Mouse (Mus musculus) layer of hippocampus, adult 11-12 months (tissue): Measurements from ENCODE around the gene Mlxip.

Experiments
- DNase-seq: peaks from one replicate; pipeline ENCODE4 v3.0.0; 2022; ENCODE audit warnings: low spot score

The Mlxip gene

DNA sequence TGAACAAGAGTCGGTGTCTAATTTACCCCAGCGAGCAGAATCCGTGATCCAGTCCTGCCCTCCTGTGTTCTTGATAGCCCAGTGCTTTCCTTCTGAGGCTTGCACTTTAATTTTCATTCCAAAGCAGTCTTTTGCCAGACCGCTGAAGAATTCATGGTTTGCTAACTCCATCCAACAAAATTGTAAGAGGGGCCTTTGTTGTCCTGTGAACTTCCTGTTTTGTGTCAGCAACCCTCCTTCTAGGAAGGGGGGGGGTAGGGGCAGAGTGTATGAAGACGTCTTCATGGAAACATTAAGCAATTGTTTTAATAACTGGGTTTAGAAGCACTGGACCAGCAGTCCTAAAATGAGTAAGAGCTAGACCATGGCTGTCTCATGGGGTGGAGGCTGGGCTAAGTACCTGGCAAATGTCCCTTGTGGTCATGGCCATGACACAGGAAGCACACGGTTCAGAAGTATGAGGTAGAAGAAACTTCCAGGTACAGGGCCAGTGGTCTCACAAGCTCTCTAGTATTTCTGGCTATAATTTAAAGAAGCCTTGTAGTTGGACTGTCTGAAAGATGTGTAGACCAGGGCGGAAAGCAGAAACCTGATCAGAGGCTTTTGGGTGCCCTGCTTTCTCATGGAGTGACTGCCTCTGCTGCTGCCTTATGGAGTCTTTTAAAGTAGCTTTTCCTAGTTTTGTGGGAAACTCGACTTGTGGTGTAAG is 41.6 kb downstream of the Mlxip start:
- no peak for DNase-seq

DNA sequence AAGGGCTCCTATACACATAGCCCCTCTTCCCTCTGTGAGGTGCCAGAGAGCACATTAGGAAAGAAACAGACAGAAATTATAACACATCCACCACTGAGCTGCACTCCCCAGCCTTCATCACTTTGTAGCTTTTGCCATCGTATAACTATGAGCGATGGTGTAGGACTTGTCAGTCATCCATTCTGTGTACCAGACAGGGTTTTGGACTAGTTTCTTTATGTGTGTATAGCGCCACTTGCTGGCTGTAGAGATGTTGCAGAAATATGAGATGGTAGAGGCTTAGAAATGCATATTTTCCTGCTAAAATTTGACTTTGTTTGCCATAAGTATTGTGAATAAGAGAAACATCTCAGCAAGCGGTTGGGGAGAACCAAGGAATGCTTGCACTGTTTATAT is 42.2 kb downstream of the Mlxip start:
- peak; percentile 85 for DNase-seq

DNA sequence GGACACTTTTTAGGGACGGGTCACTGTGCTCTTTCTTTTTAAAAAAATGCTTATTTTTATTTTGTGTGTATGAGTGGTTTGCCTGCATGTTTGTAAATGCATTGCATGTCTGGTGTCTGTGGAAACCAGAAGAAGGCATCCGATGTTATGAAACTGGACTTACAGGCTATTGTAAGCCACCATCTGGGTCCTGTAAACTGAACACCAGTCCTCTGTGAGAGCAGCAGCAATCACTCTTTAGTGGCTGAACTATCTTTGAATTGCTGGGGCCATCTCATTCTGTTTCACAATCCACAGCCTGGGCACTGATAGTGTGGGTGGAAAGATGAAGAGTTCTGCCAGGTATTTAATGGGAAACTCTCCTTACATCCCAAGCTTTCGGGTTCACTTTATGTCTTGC is 43.8 kb downstream of the Mlxip start:
- no peak for DNase-seq

DNA sequence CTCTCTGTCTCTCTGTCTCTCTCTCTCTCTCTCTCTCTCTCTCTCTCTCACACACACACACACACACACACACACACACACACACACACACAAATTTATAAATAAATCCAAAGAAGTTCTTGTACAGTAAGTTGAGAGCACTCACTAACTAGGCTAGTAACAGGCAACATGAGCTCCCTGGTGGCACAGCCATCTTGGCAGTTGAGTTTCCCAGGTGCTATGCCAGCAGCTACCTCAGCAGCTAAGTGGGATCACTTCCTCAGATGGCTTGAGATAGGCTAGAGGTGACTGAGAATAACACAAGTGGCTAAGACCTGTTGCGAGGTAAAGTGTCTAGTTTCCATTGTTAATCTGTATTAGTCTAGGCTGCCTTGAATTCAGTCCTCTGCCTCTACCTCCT is 44.7 kb downstream of the Mlxip start:
- DNase-seq = no peak

DNA sequence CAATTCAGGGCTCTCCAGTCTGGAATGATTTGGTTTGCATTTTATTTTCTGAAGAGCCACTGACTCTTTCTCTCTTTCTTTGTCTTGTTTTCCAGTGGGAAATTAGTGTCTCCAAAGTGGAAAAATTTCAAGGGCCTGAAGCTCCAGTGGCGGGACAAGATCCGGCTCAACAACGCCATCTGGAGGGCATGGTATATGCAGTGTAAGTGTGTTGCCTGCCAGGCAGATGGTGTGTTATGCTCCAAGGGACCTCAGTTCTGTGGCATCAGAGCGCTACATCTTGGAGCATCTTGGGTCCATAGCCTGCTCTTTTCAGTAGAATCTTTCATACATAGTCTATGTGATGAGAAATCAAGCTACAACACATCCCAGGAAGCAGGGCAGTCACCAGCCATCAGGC is 45.3 kb downstream of the Mlxip start:
- peak; percentile 24 for DNase-seq

DNA sequence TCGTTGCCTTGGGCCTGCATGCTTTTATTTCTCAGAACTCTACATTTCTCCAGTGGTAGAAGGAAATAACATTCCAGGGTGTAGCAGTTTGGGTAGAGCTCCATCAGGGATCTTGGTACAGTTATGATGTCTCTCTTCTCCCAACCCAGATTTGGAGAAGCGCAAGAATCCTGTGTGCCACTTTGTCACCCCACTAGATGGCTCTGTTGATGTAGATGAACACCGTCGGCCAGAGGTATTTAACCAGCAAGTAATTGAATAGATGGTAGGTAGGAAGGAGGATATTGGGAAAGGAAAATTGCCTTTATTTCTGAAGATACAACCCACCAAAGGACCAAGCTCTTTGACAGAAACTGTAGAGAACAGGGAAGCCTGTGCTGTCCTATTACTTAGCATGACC is 46.1 kb downstream of the Mlxip start:
- no peak for DNase-seq

DNA sequence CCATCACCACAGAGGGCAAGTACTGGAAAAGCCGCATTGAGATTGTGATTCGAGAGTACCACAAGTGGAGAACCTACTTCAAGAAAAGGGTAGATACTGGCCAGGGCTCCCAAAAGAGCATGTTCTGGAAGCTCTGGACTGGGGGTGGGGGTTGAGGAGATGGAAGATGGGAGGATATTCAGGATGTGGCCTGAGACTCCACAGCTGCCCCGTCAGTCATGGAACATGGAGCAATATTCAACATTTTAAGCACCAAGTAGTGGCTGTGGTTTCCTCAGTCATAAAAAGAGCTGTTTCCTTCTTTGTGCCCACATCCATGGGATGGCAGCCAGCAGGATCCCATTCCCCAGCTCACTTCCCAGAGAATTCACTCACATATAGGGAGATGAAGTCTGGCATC is 47.7 kb downstream of the Mlxip start:
- no peak for DNase-seq

DNA sequence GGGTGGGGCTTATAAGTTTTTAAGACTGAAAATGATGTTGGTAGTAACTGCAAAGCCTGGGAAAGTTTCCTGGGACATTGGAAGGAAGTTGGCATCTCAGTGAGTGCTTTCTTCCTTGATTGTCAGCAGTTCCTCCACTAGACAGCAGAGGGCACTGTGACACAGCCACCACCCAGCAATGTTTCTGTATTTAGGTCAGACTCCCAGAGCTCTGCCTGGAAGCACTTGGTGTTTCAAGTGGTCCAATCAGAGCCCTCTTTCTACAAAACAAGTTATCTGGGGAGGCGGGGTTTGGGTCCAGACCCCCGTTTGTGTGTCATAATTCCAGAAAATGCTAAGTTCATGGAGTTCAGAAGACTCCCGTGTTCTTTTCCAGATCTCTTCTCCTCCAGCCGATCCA is 49.5 kb downstream of the Mlxip start:
- peak; percentile 73 for DNase-seq

DNA sequence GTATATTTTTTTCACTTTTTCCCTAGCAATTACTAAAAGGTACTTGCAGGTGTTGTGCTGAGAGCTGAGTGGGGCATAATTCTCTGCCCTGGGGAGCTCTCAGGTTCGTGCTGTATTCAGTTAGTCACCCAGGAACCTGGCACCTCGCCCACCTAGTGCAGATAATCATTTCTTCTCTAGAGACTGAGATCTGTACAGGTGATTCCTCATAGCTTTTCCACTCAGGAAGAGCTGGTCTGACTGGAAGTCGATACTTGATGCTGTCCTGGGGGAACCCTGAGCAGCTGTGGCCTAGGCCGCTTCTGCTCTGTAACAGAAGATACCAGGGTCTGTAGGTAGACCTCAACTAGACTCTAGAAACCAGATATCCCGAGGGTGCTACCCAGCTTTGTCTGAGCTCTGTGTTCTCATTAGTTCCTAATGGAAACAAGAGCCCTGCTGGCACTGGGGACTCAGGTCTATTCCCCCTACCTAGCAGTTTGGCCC is 50.3 kb downstream of the Mlxip start:
- no peak for DNase-seq

DNA sequence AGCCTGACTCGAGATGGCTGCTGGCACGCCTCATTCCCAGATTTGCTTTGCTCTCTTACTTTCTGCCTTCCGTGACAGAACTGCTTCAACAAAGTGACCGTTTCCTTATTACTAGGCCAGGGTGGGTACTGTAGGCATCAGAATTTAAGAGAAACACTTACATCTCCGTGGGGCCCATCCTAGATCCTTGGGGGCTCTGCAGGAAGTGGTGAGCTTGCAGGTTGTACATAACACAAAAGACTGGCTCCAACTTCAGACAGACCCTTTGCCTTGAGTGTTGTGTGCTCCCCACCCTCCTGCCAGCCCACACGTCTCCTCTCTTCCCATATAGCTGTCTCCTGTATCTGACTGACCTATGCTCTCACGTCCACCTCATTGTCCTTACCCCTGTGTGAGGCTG is 57.3 kb downstream of the Mlxip start:
- no peak for DNase-seq

DNA sequence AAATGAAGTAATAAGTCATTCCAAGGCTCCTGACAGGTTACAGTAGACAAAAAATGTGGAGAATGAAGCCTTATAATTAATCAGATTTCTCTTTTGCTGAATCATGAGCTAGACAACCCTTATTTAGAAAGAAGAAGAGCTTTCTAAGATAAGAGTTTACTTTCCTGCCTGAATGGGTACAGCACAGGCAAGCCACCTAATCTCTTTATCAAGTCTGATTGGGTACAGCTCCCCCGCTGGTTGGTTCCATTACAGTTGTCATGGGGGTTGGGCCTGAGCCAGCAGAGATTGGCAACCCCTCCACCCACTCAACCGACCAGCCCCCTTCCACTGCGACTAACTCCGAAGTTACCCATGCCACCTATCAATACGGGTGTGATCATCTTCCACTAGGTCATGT is 66.8 kb downstream of the Mlxip start:
- no peak for DNase-seq

DNA sequence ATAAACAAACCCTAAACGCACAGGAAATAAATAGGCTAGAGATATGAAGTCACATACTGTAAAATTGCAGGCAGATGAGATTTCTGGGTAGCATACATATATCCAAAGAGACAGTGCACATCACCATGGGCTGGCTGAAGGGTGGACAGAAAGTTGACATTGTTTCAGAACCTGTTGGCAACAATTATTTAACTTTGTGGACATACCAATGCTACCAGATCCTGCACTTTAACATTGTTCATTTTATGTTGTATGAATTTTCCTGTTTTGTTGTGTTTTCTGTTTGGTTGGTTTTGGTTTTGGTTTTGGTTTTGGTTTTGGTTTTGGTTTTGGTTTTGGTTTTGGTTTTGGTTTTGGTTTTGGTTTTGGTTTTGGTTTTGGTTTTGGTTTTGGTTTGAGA is 70.0 kb downstream of the Mlxip start:
- no peak for DNase-seq

DNA sequence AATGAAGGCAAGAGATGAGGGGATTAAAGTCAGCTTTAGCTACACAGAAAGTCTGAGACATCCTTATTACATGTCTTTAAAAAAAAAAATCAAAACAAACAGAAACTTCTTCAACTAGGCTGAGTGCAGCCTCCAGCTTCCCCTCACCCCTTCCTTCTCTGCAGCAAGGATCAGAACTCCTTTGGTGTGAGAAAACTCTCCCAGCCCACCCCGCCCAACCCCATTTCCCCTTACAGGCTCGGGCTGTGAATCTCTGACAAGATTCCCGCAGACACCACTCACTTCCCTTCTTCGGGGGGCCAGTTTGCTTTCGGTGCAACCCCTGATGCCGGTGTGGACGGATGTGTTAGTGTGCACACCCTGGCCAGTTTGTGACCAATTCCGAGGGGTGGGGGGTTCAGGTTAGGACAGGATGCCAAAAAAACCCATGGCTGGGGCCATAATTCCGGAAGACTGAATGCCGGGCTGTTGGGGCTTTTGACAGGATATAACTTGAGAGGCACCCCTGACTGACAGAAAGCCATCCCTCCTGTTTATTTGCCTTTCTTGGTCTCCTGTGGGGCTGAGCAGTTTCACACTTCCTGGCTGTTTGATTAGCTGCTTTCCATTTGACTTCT is 76.3 kb downstream of the Mlxip start:
- no peak for DNase-seq

DNA sequence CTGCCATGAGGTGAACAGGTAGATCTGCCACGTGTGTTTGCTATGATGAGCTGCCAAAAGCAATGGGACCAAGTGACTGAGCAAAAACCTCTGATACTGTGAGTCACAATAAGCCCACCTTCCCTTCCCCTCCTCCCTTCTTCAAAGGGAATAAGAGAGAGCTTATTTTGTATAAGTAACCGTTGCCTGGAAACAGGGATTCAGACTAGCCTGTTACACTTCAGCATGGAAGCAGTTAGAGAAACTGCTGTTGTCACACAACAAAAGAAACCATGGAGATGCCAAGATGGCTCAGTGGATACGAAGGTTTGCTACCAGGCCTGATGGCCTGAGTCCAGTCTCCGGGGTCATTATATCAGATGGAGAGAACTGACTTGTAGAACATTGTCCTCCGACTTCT is 79.2 kb downstream of the Mlxip start:
- no peak for DNase-seq

DNA sequence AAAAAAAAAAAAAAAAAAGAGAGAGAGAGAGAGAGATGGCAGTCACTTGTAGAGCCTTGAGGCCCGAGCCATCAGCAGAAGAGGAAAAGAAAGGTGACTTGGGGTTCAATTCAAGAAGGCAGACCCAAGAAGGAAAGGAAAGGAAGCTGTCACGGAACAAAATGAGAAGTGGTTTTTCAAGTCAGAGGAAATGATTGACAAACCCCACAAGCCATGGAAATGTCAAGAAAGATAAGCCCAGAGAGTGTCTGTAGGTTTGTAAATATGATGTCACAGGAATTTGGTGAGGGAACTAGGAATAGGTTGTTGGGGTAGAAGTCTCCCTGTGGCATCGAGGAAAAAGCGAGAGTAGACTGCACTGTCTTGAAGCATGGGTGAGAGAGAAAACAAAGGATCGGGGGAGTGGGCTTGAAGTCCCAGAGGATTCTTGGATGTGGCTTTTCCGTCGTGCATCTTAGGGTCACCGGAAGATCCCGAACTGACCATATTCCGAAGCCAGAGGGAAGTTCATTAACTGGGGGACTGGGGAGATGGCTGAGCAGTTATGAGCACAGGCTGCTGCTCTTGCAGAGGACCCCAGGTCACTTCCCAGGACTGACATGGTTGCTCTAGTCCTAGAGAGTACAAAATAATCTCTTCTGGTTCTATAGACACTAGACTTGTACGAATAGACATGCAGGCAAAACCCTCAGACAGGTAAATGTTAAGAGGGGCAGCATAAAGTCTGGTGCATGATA is 93.2 kb downstream of the Mlxip start:
- no peak for DNase-seq

DNA sequence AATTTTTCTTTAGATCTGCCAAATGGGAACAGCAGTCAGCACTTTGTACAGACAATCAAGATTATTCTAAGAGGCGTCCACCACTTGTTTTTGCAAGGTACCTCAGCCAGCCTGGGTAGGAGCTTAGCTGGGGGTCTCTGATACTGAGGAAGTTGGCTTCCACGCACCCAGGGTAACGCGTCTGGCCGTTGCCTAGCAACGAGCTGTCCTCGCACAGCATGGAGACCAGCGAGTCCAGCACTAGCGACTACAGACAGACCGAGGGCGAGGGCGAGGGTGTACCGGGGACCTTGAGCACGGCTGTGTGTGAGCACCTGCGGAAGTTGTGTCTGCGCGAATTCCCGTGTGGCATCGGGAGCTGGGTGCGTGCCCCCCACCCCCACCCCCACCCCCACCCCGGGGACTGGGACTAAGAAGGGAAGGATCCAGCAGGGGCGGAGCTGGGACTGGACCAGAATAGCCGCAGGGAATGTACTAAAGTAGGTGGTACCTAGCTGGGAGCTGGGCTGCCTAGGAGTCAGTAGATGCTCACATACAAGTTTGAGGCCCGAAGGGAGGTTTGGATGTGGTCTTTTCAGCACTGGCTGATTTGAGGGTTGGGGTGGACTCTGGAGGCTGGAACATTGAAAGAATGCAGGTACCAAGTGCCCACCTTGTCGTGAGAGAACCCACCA is 94.7 kb downstream of the Mlxip start, which contains the start of the genes Lrrc43 and Il31:
Gene Lrrc43, plus strand, starts transcription at position 194 of the 674 bp plus-strand sequence.
Gene Il31, minus strand, starts transcription at position 378 of the 674 bp plus-strand sequence.
- DNase-seq = no peak

DNA sequence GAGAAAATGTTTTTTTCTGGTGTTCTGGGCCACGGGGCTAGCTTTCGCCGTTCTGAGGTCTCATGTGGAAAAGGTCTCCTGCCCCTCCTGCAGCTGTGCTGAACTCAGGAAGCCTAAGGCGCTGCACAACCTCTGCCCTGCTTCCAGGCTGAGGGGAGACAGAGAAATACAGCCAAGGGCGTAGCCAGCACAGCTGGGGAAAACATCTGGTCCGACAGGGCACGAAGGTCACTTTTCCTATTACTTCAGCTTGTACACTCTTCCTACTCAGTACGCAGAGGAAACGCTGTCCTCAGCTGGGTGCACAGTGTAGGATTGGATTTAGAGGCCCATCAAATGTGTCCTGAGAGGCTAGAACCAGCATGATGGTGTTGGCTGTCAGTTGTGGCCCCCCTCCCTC is 95.3 kb downstream of the Mlxip start:
- DNase-seq = no peak

DNA sequence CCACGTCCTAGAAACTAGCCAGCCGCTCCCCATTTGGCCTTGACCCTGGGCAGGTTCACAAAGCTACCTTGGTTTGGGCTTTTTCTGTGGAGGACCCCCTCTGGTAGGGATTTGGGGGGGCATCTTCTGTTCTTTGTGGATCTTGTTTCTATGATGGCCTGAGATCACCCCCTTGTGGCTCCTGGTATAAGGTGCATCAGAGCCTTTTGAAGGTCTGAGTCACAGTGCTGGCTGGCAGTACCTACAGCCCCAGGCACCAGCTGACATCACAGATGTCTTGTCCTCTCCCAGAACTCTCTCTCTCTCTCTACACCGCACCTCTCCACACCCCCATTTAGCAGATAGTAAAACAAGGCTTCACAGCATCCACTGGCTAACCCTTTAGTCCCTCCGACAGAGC is 105.1 kb downstream of the Mlxip start:
- DNase-seq = peak; percentile 66

DNA sequence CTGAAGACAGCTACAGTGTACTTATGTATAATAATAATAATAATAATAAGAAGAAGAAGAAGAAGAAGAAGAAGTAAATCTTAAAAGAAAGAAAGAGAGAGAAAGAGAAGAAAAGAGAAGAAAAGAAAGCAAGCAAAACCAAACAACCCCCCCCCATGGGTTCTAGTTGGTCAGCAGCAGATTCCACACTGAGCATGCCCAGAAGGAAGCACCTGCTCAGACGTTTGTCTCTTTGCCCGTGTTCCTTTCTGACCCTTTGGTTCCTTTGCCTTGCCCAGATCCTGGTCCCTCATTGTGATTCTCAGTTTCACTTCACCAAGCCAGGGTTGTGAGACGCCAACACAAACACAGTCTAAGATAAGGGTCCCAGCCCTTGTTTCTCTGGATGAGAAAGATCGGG is 107.4 kb downstream of the Mlxip start:
- DNase-seq = no peak
